Mouse (Mus musculus) C2C12 (cell line): ENCODE results near the gene Gsto2.

ENCODE experiments used
- CTCF ChIP-seq: IDR thresholded peaks from one replicate; pipeline ENCODE4 v1.5.1; 2011; ENCODE audit not compliant: control insufficient read depth, insufficient read depth, insufficient read length
- MAX ChIP-seq: IDR thresholded peaks from one replicate; pipeline ENCODE4 v1.6.1; 2011; ENCODE audit warnings: mild to moderate bottlenecking, control low read depth
- USF1 ChIP-seq: IDR thresholded peaks from one replicate; pipeline ENCODE4 v1.6.1; 2011; ENCODE audit warnings: low read depth, mild to moderate bottlenecking, control low read depth, moderate library complexity

- TF ChIP-seq CTCF (no peak), MAX (no peak), USF1 (no peak)
Observed at GRCm38 (mm10) chr19:47900012-47900411, 34.7 kb downstream of the Gsto2 start.
